Mouse (Mus musculus) ovary, postnatal 36 days (tissue): ENCODE data around the gene Ier5l.

ENCODE experiments used
- DNase-seq: peaks from one replicate; pipeline ENCODE4 v3.0.0; 2022; ENCODE audit warnings: low spot score, mixed read lengths

Ier5l gene

DNA sequence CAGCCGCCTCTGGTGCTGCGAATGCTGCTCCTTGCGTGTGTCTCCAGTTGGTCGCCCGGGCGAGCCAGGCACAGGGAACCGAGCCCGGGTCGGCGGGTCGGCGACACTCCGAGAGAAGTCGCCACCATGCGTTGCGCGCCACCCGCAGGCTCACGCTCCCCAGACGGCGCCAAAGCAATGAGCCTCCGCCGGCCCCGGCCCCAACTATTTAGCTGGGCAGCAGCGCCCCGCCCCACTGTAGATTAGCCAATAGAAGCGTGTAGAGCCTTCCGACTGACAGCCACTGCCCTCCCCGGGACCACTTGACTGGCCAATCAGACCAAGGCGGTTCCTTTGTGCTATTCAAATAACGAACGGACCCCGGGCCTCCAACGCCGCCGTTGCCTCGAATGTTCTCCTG lies at the start of gene Ier5l:
TSS of gene Ier5l (minus strand) at position 181 of the 400 bp plus-strand sequence.
- peak; percentile 93 for DNase-seq

DNA sequence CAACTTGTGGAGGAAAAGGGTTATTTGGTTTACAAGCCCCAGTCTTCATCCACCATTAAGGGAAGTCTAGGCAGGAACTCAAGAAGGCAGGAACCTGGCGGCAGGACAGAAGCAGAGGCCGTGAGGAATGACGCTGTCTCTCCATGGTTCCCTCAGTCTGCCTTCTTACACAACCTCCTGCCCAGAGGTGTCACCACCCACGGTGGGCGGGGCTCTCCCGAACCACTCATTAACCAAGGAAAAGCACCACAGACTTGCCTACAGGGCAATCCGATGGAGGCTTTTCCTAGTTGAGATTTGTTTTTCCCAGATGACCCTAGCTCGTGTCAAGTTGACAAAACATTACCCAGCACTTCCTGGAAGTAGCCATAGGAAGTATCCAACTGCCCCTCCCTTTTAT lies 49.7 kb upstream of the Ier5l start:
- no peak for DNase-seq

DNA sequence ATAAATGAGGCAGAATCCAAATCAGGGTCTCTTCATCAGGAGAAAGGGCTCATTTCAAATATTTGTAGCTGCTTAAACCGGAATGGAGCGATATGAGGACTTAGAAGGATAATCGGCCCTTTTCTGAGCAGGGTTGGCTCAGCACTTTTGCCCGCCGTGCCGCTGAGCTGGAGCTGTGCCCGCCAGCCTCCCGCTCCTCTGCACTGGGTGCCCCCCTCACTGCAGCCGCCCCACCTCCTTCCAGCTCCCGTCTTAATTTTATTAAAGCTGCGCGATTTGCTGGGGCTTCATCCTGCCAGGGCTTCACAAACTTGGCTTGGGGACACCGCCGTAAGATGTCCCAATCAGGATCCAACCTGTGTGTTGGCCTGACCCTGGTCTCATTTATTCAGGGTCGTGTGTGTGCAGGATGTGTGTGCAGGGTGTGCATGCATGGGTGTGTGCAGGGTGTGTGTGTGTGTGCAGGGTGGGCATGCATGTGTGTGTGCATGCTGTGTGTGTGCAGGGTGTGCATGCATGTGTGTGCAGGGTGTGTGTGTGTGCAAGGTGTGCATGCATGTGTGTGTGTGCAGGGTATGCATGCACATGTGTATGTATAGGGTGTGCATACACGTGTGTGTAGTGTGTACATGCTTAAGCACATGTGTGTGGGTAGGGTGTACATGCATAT lies 36.8 kb upstream of the Ier5l start:
- no peak for DNase-seq

DNA sequence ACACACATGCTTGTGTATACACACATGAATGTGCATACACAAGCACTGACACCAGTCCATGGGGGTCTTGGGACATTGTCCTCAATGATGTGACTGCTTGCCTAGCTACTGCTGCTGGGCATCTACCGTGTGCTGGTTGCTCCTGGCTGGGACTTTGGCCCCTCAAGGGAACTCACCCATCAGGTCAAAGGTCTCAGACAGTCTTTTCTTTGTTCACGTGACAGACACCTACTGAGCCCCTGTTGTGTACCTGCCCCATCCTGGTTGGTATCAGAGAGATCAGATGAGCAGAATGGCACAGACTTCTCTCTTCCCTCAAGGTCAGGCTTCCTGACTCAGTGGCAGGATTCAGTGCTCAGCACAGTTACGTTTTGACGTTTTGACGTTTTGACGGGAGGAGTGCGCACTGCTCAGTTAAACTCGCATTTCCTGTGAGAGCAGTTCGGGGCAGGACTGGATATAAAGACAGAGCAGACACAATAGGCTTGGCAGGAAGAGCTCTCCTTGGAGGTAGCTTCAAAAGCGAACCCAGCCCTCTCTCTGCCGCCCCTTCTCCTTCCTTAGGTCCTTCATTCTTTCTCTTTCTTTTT lies 33.2 kb upstream of the Ier5l start:
- DNase-seq, result no peak

DNA sequence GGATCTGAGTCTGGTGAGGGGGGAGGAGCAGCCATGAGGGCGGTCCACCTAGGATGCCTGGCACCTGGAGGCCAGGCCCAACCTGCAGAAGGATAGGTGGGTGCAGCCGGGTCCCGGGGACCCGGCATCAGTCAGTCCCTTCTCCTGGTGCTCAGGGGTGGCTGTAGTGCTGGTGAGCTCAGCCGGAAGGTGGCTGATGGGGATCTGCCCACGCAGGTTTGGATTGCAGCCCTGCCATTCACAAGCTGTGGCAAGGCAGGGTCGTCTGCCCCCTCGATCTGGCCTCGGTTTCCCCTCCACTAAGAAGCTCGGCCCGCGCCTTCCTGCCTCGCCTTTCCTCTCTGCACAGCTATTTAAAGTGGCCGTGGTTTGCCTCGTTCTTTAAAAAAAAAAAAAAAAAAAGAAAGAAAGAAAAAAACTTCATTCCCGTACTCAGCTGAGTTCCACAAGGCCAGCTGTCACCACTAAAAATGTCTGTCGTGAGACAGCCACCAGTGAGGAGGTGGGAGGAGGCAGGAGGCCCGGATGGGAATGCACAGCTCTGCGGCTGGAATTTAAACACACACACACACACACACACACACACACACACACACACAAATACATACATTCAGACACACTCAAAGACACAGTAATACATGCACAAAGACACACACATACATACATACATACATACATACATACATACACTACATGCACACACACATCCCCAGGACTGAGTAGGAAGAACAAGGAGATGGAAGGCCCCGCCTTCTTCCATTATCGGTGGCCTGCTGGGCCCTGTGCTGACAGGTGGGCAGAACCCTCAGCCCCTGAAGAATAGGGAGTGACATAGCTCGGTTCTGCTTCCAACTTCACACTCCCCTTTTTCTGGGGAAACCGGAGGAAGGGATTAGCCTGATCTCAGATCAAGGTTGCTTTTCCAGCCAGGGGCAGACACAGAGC lies 29.9 kb upstream of the Ier5l start:
- no peak for DNase-seq

DNA sequence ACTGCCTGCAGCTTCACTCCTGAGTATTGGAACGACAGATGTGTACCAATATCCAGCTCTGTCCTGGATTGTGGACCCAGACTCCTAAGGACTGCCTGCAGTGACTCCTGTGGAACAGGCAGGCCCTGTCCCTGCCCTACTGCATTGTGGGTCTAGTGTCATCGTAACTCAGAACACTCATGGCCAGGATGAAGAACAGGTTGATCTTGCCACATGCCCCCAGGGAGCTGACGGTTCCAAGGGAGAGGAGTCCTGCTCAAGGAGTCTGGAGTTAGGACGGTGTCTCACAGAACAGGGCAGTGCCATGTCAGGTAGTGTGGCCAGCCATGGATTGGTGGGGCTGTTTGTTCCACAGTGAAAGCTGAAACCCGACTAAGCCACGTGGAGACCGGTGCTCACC lies 27.7 kb upstream of the Ier5l start:
- DNase-seq, result no peak

DNA sequence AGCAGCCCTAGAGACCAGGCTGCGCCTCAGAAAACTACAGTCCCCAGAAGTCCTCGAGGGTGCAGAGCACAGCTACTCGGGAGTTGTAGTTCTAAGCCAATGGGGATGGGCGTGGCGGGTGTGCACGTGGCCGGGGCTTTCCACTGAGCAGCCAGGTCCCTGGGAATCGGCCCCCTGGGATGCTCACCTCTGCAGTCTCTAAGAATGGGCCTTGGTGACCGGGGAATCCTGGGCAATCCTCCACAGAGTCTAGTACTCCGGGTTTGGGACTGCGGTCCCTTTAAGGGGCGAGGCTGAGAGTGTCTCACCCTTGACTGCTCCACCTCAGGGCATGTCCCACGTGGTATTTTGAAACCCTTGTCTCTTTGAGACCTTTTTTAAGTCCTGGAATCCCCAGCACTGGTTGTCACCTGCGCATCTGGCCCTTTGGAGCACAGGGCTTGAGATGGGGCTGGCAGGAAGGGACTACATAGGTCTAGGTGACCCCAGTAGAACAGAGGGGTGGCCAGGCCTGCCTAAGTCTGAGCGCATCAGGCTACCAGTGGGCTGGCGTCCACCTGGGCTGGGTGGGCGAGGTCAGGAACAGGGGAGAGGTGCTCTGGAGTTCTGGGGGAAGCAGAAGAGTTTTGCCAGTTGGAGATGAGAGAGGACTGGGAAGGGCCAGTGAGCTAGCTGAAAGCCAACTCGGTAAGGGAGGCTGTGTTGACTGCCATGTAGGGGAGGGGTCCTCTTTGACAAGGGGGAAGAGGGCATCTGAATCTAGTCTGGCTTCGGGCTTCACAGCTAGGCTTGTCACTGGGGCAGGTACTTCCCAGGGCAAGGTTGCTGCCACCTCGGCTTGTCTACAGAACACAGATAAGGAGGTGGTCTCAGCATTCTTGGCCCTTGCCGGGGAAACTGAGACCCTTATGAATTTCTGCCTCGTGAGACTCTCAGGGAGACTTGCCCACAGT lies 22.2 kb upstream of the Ier5l start:
- DNase-seq, result peak; percentile 63

DNA sequence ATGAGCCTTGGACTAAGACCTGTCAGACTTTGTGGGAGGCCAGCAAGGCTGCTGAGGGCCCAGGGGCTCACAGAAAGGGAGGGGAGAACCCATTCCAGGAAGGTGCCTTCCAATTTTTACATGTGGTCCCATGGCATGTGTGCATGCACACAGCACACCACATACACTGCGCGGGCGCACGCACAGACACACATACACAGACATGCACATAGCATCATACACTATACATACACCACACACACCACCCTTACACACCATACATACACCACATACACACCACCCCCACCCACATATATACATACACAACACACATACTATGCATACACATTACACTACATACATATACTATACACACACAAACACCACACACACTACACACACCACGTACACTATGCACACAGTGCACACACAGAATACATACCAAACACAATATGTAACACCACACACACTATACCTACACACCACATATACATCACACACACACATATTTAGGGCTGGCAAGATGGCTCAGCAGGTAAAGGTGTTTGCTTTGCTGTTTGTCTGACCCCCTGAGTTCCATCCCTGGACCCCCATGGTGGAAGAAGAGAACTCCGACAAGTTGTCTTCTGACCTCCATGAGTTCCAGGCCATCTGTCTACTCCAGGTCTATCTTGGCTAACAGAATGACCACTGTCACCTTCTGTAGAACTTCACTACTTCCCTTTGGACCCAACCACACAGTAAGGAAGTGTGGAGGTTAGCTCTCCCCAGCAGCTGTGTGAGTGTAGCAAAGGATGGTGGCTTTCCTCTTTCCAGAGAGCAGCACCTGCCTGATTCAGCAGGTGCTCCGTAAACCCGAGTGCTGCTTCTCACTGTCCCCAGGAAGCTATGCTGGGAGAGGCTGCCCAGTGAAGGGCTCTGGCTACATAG lies 21.2 kb upstream of the Ier5l start:
- no peak for DNase-seq

DNA sequence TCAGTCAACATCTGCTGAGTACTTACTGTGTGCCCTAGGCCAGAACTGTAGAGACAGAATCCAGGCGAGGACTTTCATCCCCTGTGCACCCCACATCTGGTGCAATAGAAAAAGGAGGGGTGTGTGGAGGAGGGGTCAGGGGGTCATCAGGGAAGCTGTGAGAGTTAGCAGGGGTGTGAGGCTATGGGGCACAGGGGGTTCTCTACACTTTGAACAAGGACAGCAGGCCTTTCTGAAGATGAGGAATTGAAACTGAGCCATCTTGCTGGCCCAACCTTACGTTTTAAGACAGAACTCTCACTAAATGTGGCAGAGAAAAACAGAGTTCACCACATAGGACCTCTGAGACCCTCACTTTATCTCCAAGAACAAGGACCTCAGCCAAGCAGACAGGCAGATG lies 16.4 kb upstream of the Ier5l start:
- DNase-seq, result no peak

DNA sequence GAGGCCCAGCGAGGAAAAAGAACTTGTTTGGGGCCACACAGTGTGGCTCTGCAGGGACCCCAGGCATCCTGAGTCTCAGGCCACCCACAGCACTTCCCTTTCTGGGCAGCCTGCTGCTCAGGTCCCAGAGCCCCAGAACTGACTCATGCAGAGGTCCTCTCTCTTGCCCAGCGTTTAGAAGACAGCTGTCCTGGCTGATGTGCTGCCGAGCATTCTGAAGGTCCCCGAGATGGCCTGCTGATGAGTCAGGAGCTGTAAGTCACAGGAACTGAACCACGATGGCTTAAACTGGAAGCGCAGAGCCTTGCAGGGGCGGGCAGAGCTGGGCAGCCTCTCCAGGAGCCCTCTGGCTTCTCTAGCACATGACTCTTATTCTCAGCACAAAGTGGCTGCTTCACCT lies 13.6 kb upstream of the Ier5l start:
- no peak for DNase-seq

DNA sequence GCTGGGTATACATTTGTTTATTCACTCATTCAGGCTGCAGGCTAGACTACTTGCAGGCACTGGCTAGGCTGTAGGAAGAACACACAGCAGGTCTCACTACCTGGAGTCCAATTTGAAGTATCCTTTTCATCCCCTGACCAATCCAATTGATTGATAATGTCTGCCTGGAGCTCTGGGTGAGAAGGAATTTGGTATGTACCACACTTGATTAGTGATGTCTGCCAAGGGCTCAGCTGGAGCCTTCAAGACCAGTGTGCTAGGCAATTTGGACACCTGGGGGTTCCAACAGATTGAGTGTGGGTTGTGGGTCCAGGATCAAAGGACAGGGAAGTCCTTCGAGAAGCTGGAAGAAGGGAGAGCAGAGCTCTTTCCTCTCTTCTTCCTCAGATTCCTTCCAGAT lies 4.5 kb upstream of the Ier5l start:
- no peak for DNase-seq

DNA sequence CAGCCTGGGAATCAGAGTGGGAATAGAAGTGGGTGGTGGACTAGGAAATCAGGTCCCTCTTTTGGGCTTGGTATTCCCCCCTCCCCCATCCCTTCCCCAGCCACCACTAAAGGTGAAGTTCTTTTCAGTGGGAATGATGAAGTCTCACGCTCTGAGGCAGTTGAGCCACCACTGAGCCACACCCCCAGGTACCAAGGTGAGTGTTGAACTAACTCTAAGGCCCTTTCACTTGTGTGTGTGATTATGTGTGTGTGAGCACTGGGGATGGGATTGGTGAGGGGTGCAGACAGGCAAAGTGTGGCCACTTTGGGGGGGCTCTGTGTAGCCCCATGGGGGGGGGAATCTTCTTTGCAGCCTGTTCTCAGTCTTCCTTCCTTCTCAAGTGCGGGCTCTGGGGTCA lies 2.2 kb upstream of the Ier5l start:
- DNase-seq, result no peak

DNA sequence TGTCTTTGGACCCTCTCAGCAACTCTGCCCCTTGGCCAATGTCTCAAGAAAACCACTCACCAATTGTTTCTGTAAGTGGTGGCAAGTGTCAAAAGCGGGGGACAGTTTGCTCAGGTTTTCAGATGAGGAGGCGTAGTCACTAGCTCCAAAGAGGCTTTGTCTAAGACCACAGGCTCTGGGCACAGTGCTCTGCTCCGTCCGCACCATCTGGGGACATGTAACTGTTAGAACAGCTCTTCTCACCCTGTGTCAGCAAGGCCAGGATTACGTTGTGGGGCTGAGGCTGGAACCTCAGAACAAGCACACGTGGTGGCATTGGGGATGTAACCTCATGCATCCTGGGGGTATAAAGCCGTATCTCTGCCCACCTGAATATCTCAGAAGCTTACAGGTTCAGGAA lies 1.4 kb upstream of the Ier5l start:
- no peak for DNase-seq

DNA sequence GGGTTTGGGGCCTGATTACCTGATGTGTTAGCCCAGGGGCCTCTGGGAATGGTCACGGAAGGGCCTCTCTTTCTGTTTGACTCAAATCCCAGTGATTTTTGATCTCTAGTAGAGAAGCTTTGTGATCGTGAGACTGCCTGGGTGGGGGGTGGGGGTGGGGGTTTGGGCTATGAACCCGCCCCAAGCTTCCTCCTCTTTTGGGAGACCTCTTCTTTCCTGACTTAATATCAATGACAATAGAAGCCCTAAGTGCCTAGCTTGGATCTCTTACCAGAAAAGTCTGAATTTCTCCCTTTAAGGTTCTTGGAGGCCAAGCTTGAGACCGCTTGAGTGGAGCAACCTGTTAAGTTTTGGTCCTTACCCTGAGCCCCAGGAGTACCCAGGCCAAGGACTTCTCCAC lies 757 bp upstream of the Ier5l start:
- no peak for DNase-seq

DNA sequence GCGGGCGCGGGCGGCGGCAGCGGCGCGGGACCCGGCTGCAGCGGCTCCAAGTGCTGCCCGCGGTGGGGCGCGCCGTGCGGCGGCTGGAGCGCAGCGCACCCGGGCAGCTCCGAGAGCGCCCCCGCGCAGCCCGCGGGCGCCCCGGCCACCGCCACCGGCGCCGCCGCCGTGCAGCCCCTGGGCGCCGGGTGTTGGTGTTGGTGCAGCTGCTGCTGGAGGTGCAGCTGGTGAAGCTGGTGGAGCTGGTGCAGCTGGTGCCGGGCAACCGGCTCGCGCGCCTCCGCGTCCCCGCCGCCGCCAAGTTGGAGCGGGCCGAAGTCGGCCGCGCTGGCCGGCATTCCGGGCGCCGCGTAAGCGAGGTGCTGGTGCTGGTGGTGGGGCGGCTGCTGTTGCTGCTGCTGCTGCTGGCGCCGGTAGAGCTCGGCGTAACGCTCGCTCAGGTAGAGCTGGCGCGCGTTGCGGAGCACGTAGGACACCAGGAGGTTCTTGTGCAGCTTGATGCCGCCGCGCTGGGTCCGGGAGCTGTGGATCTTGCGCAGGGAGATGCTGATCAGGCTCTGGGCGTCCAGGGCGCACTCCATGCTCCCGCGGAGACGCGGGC lies 488 bp downstream of the Ier5l start:
- peak; percentile 69 for DNase-seq

DNA sequence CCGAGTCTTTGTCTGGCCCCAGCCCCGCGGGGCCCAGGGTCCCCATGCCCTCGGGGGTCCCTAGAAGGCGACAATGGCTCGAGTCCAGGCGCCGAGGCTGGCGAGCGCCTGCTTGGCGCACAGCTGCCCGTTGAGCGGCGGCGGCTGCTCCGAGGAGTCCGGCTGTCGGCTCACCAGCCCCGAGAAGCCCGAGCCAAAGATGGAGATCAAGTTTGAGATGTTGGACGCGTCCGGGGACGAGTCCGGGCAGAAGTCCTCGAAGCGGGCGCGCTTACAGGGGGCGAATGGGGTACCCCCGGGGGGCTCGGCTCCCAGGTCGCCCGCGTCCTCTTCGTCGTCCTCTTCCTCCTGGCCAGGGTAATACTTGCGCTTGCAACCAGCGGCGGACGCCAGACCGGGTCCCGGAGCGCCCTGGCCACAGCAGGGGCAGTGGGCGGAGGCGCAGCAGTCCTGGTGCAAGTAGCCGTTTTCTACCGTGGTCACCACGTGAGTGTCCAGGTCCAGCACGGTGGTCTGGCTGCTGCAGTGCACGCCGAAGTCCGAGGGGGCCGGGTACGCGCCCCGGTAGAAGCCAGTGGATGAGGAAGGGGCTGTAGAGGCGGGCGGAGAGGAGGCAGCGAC lies 1.2 kb downstream of the Ier5l start:
- peak; percentile 59 for DNase-seq

DNA sequence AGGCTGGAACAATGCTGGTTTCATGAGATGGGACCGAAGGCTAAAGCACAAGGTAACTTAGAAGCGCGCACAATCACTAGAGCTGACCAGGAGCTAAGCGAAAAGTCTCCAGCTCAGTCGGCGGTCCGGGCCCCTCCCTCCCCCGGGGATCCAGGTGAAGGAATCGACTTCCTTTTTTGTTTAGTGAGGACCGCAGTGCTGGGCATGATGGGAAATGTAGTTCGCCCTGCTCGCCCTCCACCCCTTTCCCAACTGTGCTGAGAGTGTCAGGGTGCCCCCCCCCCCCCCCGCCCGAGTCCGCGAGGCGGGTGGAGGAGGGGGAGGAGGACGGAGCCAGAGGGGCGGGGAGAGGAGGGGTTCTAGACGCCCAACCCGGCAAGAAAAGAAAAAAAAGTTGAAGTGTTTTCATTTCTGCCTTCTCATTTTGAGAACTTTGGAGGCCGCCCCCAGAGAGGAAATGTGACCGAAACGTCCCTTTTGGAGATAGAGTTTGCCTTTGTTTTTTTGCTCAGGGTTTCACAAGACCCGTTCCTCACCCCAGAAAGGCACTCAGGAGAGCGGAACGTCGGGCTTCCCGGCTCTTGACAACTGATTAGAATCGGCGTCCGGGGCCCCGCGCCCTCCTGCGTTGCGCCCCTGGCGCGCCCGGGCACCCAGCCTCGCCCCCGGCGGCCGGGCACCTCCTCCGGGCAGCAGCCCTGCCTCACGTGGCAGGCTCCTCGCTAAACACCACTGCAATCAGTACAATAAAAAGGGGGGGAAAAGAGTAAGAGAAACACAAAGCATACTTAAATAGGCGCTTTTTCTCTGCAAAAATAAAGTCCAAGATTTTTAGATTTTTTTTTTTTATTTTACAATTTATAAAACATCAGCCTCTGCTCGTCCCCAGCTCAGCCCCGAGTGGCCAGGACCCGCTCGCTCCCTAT lies 2.0 kb downstream of the Ier5l start:
- peak; percentile 76 for DNase-seq

DNA sequence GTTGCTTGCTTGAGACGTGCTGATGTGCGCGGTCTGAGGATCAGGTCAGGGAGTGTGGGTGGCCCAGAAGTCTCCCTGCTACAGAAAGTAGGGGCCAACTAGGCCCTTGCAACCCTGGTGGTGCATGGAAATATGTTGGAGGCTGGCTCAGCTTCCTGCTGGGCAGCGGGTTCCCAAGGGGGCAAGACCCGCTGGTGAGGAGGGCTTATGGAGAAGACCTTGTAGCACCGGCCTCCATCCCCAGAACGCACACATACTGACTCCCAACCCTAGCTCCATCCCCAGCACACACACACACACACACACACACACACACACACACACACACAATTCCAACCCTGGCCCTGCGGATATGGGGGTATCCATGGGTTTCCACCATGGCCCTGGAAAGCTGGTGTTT lies 3.0 kb downstream of the Ier5l start:
- DNase-seq, result no peak
